Mouse (Mus musculus) kidney, postnatal 0 days (tissue): ENCODE results near the gene Plppr3. TPM values are rescaled to one million over a fixed set of nuclear protein-coding genes. Genes with fewer than 3 reads are reported as not detected.

ENCODE experiments used
- ATAC-seq: fragments of 200-750 bp; cut with Nextera tagmentation; replicated peaks from 2 replicates; pipeline ENCODE4 v1.8.0; 2017; ENCODE audit warnings: low read depth, moderate number of reproducible peaks, moderate TSS enrichment, moderate library complexity; ENCODE audit not compliant: low FRiP score
- DNase-seq: peaks from one replicate; pipeline ENCODE4 v3.0.0-alpha.2; 2016; ENCODE audit warnings: low spot score
- H3K27ac ChIP-seq: fragments of 300-500 bp; sonication (generic); 2 replicates; pipeline ENCODE4 v1.5.1; 2014; ENCODE audit warnings: mild to moderate bottlenecking
- H3K27me3 ChIP-seq: fragments of 300-500 bp; sonication (generic); 2 replicates; pipeline ENCODE4 v1.6.1; 2014; ENCODE audit warnings: low read length, mixed read lengths; ENCODE audit not compliant: insufficient read depth
- H3K36me3 ChIP-seq: fragments of 300-500 bp; sonication (generic); 2 replicates; pipeline ENCODE4 v1.6.1; 2014; ENCODE audit warnings: low read length, mixed read lengths; ENCODE audit not compliant: insufficient read depth
- H3K4me1 ChIP-seq: fragments of 300-500 bp; sonication (generic); replicated peaks from 2 replicates; pipeline ENCODE4 v1.6.1; 2014; ENCODE audit warnings: antibody characterized with exemption, low read length, mixed read lengths; ENCODE audit not compliant: insufficient read depth
- H3K4me2 ChIP-seq: fragments of 300-500 bp; sonication (generic); 2 replicates; pipeline ENCODE4 v1.6.1; 2014; ENCODE audit warnings: mild to moderate bottlenecking, low read length, moderate library complexity, mixed read lengths
- H3K4me3 ChIP-seq: fragments of 300-500 bp; sonication (generic); replicated peaks from 2 replicates; pipeline ENCODE4 v1.5.1; 2014; ENCODE audit warnings: low read depth, low read length
- H3K9ac ChIP-seq: fragments of 300-500 bp; sonication (generic); 2 replicates; pipeline ENCODE4 v1.6.1; 2014; ENCODE audit warnings: low read depth, low read length
- H3K9me3 ChIP-seq: fragments of 300-500 bp; sonication (generic); replicated peaks from 2 replicates; pipeline ENCODE4 v1.6.1; 2016; ENCODE audit warnings: low read length, inconsistent platforms, mixed read lengths
- CTCF ChIP-seq: IDR thresholded peaks from 2 replicates; pipeline ENCODE4 v1.5.1; 2016; ENCODE audit warnings: antibody characterized with exemption, low read depth, mild to moderate bottlenecking, moderate library complexity
- WGBS: fragments of 180-500 bp; shearing (Covaris S2); extraction: QIAGEN DNeasy Blood & Tissue Kit; methylation state at CpG from one replicate; pipeline ENCODE4 v1.1.7; 2014; 5-methylcytosine and 5-hydroxymethylcytosine counted together
- polyA plus RNA-seq: library from polyadenylated mRNA; unstranded; fragments of >200 nt; fragmentation: Nextera tagmentation; extraction: Ambion mirVana; gene quantifications from 2 replicates; pipeline ENCODE4 v1.2.1, GENCODE M21; 2015

Gene Plppr3
- polyA plus RNA-seq, 1 experiment from 2014 or later: 37.0 TPM

DNA sequence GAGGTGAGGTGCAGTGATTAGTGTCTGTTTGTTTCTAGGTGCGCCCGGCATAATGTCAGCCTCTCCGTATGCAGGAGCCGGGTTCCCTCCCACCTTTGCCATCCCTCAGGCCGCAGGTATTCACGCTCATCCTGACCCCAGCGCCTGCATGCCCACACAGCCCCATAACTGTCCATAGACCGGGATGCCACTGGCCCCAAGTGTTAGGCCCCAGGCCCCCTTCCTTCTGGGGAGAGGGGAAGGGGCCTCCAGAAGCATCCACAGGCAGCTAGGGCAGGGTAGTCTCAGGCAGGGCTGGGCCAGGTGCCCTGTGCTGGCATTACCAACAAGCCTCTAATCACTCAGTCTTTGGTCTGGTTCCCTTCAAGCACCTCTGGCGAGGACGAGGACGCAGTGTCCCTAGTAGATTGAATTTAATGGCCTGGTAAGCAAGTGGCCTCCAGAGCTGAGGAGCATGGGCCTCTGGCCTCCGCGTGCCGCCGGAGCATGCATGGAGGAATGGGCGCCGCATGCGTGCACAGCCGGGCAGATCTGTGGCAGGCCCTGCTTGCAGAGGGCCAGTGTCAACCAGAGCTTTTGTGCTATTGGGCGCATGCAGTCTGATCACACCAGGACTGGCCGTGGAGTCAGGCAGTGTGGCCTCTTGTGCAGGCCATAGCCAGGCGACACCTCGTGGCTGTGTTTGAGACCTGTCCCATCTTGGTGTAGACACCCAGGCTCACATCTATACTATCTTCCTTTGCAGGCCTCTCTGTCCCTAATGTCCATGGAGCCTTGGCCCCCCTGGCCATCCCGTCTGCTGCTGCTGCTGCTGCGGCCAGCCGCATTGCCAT, 14.1 kb downstream of the Plppr3 start:
- Histone ChIP-seq H3K4me1 (peaks cover 39% of the 10 kb centered on the region), H3K27me3 (no peaks in the 10 kb centered on the region), H3K36me3 (peaks cover 56% of the 10 kb centered on the region), H3K4me2 (no peak overlapping the region), H3K9me3 (no peaks in the 10 kb centered on the region), H3K27ac (peak overlapping the region; percentile 36; the same call in 1 of the 2 replicates), H3K4me3 (no peak overlapping the region), H3K9ac (no peak overlapping the region)
- DNase-seq (no peak), ATAC-seq (no peak)
- TF ChIP-seq CTCF: no peak
- 81% methylated on average over 26 of the region's 26 CpGs for WGBS

DNA sequence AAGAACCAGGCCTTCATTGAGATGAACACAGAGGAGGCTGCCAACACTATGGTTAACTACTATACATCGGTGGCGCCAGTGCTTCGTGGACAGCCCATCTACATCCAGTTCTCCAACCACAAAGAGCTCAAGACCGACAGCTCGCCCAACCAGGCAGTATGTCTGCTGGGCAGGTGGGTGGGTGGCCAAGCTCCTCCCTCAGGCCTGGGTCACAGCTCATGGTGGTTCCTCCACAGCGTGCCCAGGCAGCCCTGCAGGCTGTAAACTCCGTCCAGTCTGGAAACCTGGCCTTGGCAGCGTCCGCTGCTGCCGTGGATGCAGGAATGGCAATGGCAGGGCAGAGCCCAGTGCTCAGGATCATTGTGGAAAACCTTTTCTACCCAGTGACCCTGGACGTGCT, 15.3 kb downstream of the Plppr3 start:
- peak overlapping the region; percentile 25; the same call in 1 of the 2 replicates for H3K27ac ChIP-seq
- no peak for TF ChIP-seq CTCF
- H3K9ac ChIP-seq: no peak overlapping the region
- H3K4me1 ChIP-seq: peaks cover 39% of the 10 kb centered on the region
- ATAC-seq (no peak), DNase-seq (no peak)
- no peaks in the 10 kb centered on the region for H3K9me3 ChIP-seq
- 56% methylated on average over 11 of the region's 11 CpGs for whole genome bisulfite sequencing
- H3K4me3 ChIP-seq: no peak overlapping the region
- no peaks in the 10 kb centered on the region for H3K27me3 ChIP-seq
- H3K4me2 ChIP-seq: no peak overlapping the region
- H3K36me3 ChIP-seq: peaks cover 48% of the 10 kb centered on the region

DNA sequence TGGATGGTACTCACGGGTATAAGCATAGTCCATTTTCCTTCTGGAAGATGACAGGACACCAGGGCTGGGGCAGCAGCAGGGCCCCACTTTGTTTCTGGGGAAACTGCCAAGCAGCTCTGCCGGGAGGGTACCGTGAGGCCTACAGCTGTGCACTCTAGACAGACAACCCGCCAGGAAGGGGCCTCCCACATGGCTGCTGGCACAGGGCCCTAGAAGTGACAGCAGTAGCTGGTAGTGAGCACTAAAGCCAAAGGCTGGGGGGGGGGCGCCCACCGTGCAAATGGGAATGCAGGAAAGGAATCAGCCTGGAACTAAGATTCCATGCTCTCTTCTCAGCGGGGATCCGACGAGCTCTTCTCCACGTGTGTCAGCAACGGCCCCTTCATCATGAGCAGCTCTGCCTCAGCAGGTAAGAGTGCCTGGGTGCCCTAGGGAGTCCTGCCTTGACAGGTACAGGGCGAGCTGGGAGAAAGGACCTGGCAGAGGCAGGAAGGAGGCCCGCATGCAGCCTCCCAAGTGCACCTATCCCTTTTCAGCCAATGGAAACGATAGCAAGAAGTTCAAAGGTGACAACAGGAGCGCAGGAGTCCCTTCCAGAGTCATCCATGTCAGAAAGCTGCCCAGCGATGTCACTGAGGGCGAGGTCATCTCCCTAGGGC, 15.9 kb downstream of the Plppr3 start:
- Histone ChIP-seq H3K4me1 (peaks cover 39% of the 10 kb centered on the region), H3K9ac (0 out of 2 replicates have a peak overlapping the region, but pooled peaks have one; percentile 27)
- ATAC-seq: no peak

DNA sequence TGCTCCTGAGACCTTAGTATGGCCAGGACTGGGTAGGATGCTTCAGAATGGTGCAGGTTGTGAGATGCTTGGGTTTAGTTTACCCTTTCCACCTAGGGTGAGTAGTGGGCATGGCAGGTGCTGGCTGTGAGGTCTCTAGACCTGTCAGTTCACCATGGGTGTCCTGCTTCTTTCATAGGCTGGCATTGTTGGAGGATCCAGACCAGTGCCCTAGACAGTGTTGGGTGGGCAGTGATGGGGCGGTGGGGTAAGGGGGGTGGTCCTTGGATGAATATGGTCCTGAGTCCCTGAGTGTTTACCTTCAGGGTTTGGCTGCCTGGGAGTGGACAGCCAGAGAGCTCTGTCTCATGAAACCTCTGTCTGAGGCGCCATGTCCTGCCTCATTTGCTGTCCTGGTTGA, 16.5 kb downstream of the Plppr3 start:
- ATAC-seq: no peak
- TF ChIP-seq CTCF: no peak

More for the DNA sequence above, 15.9 kb downstream of the Plppr3 start:
- Histone ChIP-seq H3K9me3 (no peaks in the 10 kb centered on the region), H3K27ac (0 out of 2 replicates have a peak overlapping the region, but pooled peaks have one; percentile 2), H3K36me3 (peaks cover 47% of the 10 kb centered on the region), H3K27me3 (no peaks in the 10 kb centered on the region), H3K4me2 (peak overlapping the region; percentile 91), H3K4me3 (peak overlapping the region; percentile 96; the same call in 1 of the 2 replicates)
- 33% methylated on average over 17 of the region's 17 CpGs for WGBS
- TF ChIP-seq CTCF: no peak
- no peak for DNase-seq

DNA sequence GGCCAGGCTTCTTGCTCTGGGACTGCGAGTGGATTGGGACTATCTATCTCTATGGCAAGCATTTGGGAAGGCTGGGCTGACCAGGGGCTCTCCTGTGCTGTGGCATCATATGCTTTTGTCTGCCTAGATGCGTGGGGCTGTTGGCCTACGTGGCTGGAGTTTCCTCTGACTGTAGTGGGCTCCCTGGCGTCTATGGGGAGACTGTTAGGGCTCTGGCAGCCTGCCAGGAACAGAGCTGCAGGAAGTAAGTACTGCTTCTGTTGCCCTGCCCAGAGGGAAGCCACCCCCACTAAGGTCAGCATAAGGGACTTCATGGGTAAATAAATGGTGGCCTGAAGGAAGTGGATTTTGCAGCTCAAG, 17.0 kb downstream of the Plppr3 start:
- Histone ChIP-seq H3K36me3 (peaks cover 40% of the 10 kb centered on the region), H3K4me1 (peaks cover 48% of the 10 kb centered on the region), H3K27me3 (no peaks in the 10 kb centered on the region), H3K4me2 (peak overlapping the region; percentile 91), H3K4me3 (peak overlapping the region; percentile 96), H3K9ac (peak overlapping the region; percentile 99), H3K9me3 (no peaks in the 10 kb centered on the region), H3K27ac (peak overlapping the region; percentile 32; the same call in 1 of the 2 replicates)
- TF ChIP-seq CTCF: no peak
- ATAC-seq: no peak
- WGBS: 1% methylated on average over 4 of the region's 4 CpGs
- peak; percentile 81 for DNase-seq

More for the DNA sequence above, 16.5 kb downstream of the Plppr3 start:
- no peaks in the 10 kb centered on the region for H3K27me3 ChIP-seq
- H3K4me1 ChIP-seq: peaks cover 43% of the 10 kb centered on the region
- peaks cover 44% of the 10 kb centered on the region for H3K36me3 ChIP-seq
- H3K9ac ChIP-seq: no peak overlapping the region
- peak overlapping the region; percentile 96 for H3K4me3 ChIP-seq
- WGBS: 59% methylated on average over 2 of the region's 2 CpGs
- no peaks in the 10 kb centered on the region for H3K9me3 ChIP-seq
- 0 out of 2 replicates have a peak overlapping the region, but pooled peaks have one; percentile 2 for H3K27ac ChIP-seq
- H3K4me2 ChIP-seq: peak overlapping the region; percentile 91
- DNase-seq: no peak

DNA sequence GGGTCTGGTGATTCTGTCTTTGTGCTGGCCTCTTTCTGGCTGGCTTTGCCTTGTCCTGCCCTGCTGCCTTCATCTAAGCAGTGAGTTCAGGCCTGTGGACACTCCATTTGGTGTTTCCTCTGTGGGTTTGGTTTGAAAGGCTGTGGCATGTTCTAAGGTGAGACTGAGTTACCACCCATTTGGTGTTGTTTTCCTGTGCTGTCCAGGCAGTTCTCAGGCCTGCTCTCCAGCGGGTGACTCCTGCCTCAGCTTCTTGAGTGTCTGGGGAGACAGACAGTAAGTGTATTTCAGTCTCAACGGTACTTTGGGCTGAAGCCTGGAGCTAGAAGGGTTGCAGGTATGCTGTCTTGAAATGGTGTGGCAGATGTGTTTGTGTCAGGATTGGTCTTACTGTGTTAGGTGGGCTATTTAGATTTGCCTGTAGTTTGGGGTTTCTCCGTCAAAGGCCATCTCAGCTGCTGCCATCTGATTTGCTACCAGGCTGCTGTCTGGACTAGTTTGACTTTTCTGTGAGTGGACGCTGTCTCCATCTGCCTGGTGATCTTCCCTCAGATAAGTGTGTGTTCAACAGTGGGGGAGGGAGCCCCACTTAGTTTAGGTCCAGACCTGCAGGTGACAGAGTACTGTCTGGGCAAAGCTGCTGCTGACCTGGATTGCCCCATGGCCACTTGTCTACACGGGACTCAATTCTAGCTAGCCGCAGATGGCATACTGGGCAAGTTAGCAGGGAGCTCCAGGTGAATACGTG, 17.6 kb downstream of the Plppr3 start:
- Histone ChIP-seq H3K4me2 (peak overlapping the region; percentile 91), H3K36me3 (peaks cover 34% of the 10 kb centered on the region), H3K4me3 (peak overlapping the region; percentile 96), H3K9me3 (no peaks in the 10 kb centered on the region), H3K27ac (peak overlapping the region; percentile 32), H3K4me1 (peaks cover 52% of the 10 kb centered on the region), H3K27me3 (no peaks in the 10 kb centered on the region), H3K9ac (peak overlapping the region; percentile 99)
- WGBS: 9% methylated on average over 7 of the region's 7 CpGs
- no peak for TF ChIP-seq CTCF
- ATAC-seq: no peak
- no peak for DNase-seq
